Comparison of ENCODE assay signal across 8 mouse cellular contexts in genomic region chr5:66150706-66151300, GRCm38 (mm10). TPM values are rescaled to one million over a fixed set of nuclear protein-coding genes. Genes with fewer than 3 reads are reported as not detected.
DNase-seq lines count a peak whose midpoint lies in the region; ATAC-seq and TF ChIP-seq lines count a peak whose summit lies in the region.

No protein-coding gene starts in this region.

- H3K36me3 ChIP-seq in forebrain, postnatal 0 days (ENCODE audit: insufficient read depth), result no peaks in the 10 kb centered on the region
- H3K36me3 ChIP-seq in hindbrain, embryonic 12.5 days, result no peaks in the 10 kb centered on the region
- H3K36me3 ChIP-seq in limb, embryonic 13.5 days, result no peaks in the 10 kb centered on the region
- H3K36me3 ChIP-seq in midbrain, embryonic 11.5 days (ENCODE audit: control insufficient read depth, insufficient read depth, low read length), result no peaks in the 10 kb centered on the region
- no peaks in the 10 kb centered on the region for H3K36me3 ChIP-seq in stomach, postnatal 0 days (ENCODE audit: control insufficient read depth, insufficient read depth, low read length)

- H3K9me3 ChIP-seq in forebrain, postnatal 0 days (ENCODE audit: low read length), result no peaks in the 10 kb centered on the region
- H3K9me3 ChIP-seq in hindbrain, embryonic 12.5 days (replicated peaks), result no peaks in the 10 kb centered on the region
- H3K9me3 ChIP-seq in limb, embryonic 13.5 days, result no peaks in the 10 kb centered on the region
- no peaks in the 10 kb centered on the region for H3K9me3 ChIP-seq in midbrain, embryonic 11.5 days (ENCODE audit: control insufficient read depth, low read length)
- H3K9me3 ChIP-seq in stomach, postnatal 0 days (ENCODE audit: control insufficient read depth, low read length), result no peaks in the 10 kb centered on the region

- H3K4me2 ChIP-seq in forebrain, postnatal 0 days (ENCODE audit: low read depth), result peak overlapping the region; percentile 65
- H3K4me2 ChIP-seq in hindbrain, embryonic 12.5 days (replicated peaks), result peak overlapping the region; percentile 76
- peak overlapping the region; percentile 93 for H3K4me2 ChIP-seq in limb, embryonic 13.5 days (replicated peaks)
- peak overlapping the region; percentile 80 for H3K4me2 ChIP-seq in midbrain, embryonic 11.5 days
- peak overlapping the region; percentile 70 for H3K4me2 ChIP-seq in stomach, postnatal 0 days (replicated peaks; ENCODE audit: low read depth)

- under 1% methylated on average over 43 of the region's 43 CpGs for WGBS in forebrain, postnatal 0 days
- WGBS in hindbrain, embryonic 12.5 days, result under 1% methylated on average over 43 of the region's 43 CpGs
- under 1% methylated on average over 43 of the region's 43 CpGs for WGBS in limb, embryonic 13.5 days
- WGBS in midbrain, embryonic 11.5 days, result under 1% methylated on average over 43 of the region's 43 CpGs
- WGBS in stomach, postnatal 0 days, result under 1% methylated on average over 41 of the region's 43 CpGs

- peak overlapping the region; percentile 31 for H3K9ac ChIP-seq in forebrain, postnatal 0 days
- peak overlapping the region; percentile 63 for H3K9ac ChIP-seq in hindbrain, embryonic 12.5 days
- peak overlapping the region; percentile 73 for H3K9ac ChIP-seq in limb, embryonic 13.5 days
- peak overlapping the region; percentile 52 for H3K9ac ChIP-seq in midbrain, embryonic 11.5 days (ENCODE audit: low read length)
- peak overlapping the region; percentile 79 for H3K9ac ChIP-seq in stomach, postnatal 0 days (ENCODE audit: low read length)

- TF ChIP-seq EP300 in stomach, postnatal 0 days (optimal IDR thresholded peaks at IDR 0.05), result no peak

- H3K4me1 ChIP-seq in forebrain, postnatal 0 days (ENCODE audit: insufficient read depth), result peaks cover 6% of the 10 kb centered on the region; the same call in 1 of the 2 replicates
- H3K4me1 ChIP-seq in hindbrain, embryonic 12.5 days, result peaks cover 14% of the 10 kb centered on the region
- H3K4me1 ChIP-seq in limb, embryonic 13.5 days, result peaks cover 13% of the 10 kb centered on the region
- H3K4me1 ChIP-seq in midbrain, embryonic 11.5 days (ENCODE audit: control insufficient read depth, insufficient read depth, low read length), result peaks cover 14% of the 10 kb centered on the region
- H3K4me1 ChIP-seq in stomach, postnatal 0 days (replicated peaks; ENCODE audit: control insufficient read depth, insufficient read depth), result no peaks in the 10 kb centered on the region

- peaks cover 18% of the 10 kb centered on the region for H3K27me3 ChIP-seq in forebrain, postnatal 0 days (ENCODE audit: insufficient read depth, low read length)
- peaks cover 61% of the 10 kb centered on the region for H3K27me3 ChIP-seq in hindbrain, embryonic 12.5 days
- H3K27me3 ChIP-seq in limb, embryonic 13.5 days, result peaks cover 40% of the 10 kb centered on the region
- H3K27me3 ChIP-seq in midbrain, embryonic 11.5 days (ENCODE audit: control insufficient read depth, insufficient read depth, low read length), result peaks cover 37% of the 10 kb centered on the region
- H3K27me3 ChIP-seq in stomach, postnatal 0 days (ENCODE audit: control insufficient read depth, insufficient read depth, low read length), result no peaks in the 10 kb centered on the region

- no peak overlapping the region for H3K27ac ChIP-seq in forebrain, postnatal 0 days (ENCODE audit: low read depth, low read length)
- H3K27ac ChIP-seq in hindbrain, embryonic 12.5 days, result peak overlapping the region; percentile 67
- peak overlapping the region; percentile 72 for H3K27ac ChIP-seq in limb, embryonic 13.5 days
- H3K27ac ChIP-seq in midbrain, embryonic 11.5 days (ENCODE audit: low read depth, low read length), result no peak overlapping the region
- H3K27ac ChIP-seq in stomach, postnatal 0 days (replicated peaks), result peak overlapping the region; percentile 99

- peak overlapping the region; percentile 40 for H3K4me3 ChIP-seq in forebrain, postnatal 0 days (ENCODE audit: low read depth, low read length)
- peak overlapping the region; percentile 40 for H3K4me3 ChIP-seq in hindbrain, embryonic 12.5 days
- peak overlapping the region; percentile 54 for H3K4me3 ChIP-seq in limb, embryonic 13.5 days
- H3K4me3 ChIP-seq in midbrain, embryonic 11.5 days (ENCODE audit: low read depth, low read length), result peak overlapping the region; percentile 37
- peak overlapping the region; percentile 61 for H3K4me3 ChIP-seq in stomach, postnatal 0 days (ENCODE audit: low read depth, low read length)

- DNase-seq in cerebellum, adult 9-10 months, result no peak
- peak; percentile 7 for DNase-seq in cerebellum, adult 11 months
- DNase-seq in forebrain, postnatal 0 days, result peak; percentile 39
- DNase-seq in midbrain, embryonic 11.5 days (ENCODE audit: low spot score, missing footprints), result peak; percentile 95
- peak; percentile 89 for DNase-seq in stomach, postnatal 0 days (ENCODE audit: low spot score)

- ATAC-seq in cerebellum, adult (ENCODE audit: insufficient number of reproducible peaks, low FRiP score, low TSS enrichment), result peak; percentile 69
- 0 out of 2 replicates have a peak, but pooled peaks have one; percentile 47 for ATAC-seq in forebrain, postnatal 0 days
- peak; percentile 46 for ATAC-seq in hindbrain, embryonic 12.5 days (ENCODE audit: low FRiP score)
- ATAC-seq in limb, embryonic 13.5 days (ENCODE audit: low FRiP score, low read depth), result peak; percentile 76
- peak; percentile 71 for ATAC-seq in midbrain, embryonic 11.5 days (ENCODE audit: low FRiP score)
- peak; percentile 91 for ATAC-seq in stomach, postnatal 0 days (ENCODE audit: low FRiP score, low TSS enrichment)

- no peak for TF ChIP-seq CTCF in forebrain, postnatal 0 days (IDR thresholded peaks at IDR 0.05; ENCODE audit: low read depth)
- no peak for TF ChIP-seq CTCF in stomach, postnatal 0 days (IDR thresholded peaks at IDR 0.05; ENCODE audit: low read depth)

RNA-seq across cellular contexts. Expression of gene Rbm47, which starts 22.1 kb away (rescaled TPM):
- 1.2 and 2.7 TPM in 2 replicates for total RNA-seq in forebrain, postnatal 0 days (2014; rRNA removed)
- 2.3 and 3.3 TPM in 2 replicates for polyA plus RNA-seq in forebrain, postnatal 0 days (2015; fragmentation: Nextera tagmentation; extraction: Ambion mirVana)
- 9.6 and 9.7 TPM in 2 replicates for polyA plus RNA-seq in hindbrain, embryonic 12.5 days (2016; fragmentation: Nextera tagmentation; extraction: Ambion mirVana)
- 3.7 and 4.0 TPM in 2 replicates for polyA plus RNA-seq in limb, embryonic 13.5 days (2015; fragmentation: Nextera tagmentation; extraction: Ambion mirVana)
- 1.2 and 2.1 TPM in 2 replicates for polyA plus RNA-seq in midbrain, embryonic 11.5 days (2014; fragmentation: Nextera tagmentation; extraction: Ambion mirVana)
- 70.7 and 73.2 TPM in 2 replicates for polyA plus RNA-seq in stomach, postnatal 0 days (2015; fragmentation: Nextera tagmentation; extraction: Ambion mirVana)

Comparison
In these comparisons a context has a peak if more than half of its experiments do, and no peak if none do; other contexts are left out.
1. H3K27ac ChIP-seq: peak in hindbrain, embryonic 12.5 days (single experiment), limb, embryonic 13.5 days (single experiment) and stomach, postnatal 0 days (single experiment); none in forebrain, postnatal 0 days (single experiment) and midbrain, embryonic 11.5 days (single experiment).
2. Peak in every context shown above with its lines, with median percentiles within 50 percentile points of each other: ATAC-seq, H3K4me2 ChIP-seq, H3K4me3 ChIP-seq and H3K9ac ChIP-seq.